Mouse (Mus musculus) erythroblast, adult 5-6 weeks (primary cell): ENCODE data around the gene Oxtr. TPM values are rescaled to one million over a fixed set of nuclear protein-coding genes. Genes with fewer than 3 reads are reported as not detected.

Experiments used
- ATAC-seq: replicated peaks from 2 replicates; pipeline ENCODE4 v1.8.0; 2016; ENCODE audit warnings: moderate number of reproducible peaks, mild to moderate bottlenecking, moderate TSS enrichment, inconsistent platforms; ENCODE audit not compliant: poor library complexity, low FRiP score, severe bottlenecking
- total RNA-seq, 2 experiments: library from RNA; stranded (forward) in 1 of 2; stranded (reverse) in 1 of 2; fragments of 150-400 nt in 1 of 2; fragments of 200-764, 138-1000 nt in 1 of 2; gene quantifications; 2 replicates each; pipeline versions ENCODE4 v1.2.3 to v1.2.4; 2015 to 2017; ENCODE audit warnings: low replicate concordance in 2 of 2

The Oxtr gene
- total RNA-seq (2015; ENCODE audit: low replicate concordance) = not detected in 2 replicates
- 0.14 TPM in 1 of 2 replicates, not detected in the other for total RNA-seq (2017; ENCODE audit: low replicate concordance)

DNA sequence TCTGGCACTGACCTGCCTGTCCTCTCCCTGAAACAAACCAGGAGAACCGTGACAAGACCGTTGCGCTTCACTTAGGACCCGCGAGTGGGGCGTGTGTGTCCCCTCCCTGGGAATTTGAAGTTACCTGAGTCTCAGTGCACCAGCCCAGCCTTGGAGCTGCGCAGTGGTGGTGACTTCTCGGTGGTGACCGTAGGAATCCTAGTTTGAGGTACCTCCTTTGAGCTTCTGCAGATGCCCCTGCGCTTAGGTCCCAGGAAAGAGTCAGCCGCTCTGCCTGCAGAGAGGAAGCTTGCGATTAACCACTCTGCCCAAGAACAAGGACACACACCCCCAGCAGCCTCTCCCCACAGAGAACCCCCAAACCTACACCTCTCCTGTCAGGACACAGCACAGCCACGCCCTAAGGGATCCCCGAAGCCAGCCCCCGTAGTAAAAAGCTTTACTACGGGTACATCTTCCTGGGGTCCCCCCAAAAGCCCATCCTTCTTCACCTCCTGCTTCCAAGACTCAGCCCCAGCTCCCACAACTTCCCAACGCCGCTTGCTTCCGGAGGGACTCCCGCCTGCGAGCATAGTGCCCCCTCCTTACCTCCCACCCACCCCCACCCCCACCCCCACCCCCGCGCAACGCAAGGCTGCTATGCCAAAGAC is at the start of gene Oxtr:
Gene Oxtr (minus strand): TSS at position 34 of the 650 bp plus-strand sequence.
- no peak for ATAC-seq

DNA sequence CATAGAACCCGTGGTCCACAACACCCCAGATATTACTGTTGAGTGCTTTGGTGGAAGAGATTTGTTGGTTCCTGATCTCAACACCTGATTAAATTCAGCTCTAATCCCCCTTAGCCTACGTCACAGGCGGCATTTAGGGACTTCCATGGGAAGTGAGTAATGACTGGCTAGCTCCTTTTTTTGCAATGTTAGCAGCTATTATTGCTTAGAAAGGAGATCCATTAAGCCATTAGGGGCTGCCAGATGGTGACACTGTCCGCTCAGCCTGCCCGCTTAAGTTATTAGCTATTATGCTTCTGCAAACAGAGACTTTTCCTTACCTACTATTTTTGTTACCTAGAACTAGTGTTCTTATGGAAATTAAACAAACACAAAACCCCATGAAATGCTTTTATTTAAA is 35.7 kb upstream of the Oxtr start:
- ATAC-seq = no peak

GRCm38 (mm10) chr6:112524459-112524858 is 34.7 kb upstream of the Oxtr start:
- ATAC-seq = no peak

DNA sequence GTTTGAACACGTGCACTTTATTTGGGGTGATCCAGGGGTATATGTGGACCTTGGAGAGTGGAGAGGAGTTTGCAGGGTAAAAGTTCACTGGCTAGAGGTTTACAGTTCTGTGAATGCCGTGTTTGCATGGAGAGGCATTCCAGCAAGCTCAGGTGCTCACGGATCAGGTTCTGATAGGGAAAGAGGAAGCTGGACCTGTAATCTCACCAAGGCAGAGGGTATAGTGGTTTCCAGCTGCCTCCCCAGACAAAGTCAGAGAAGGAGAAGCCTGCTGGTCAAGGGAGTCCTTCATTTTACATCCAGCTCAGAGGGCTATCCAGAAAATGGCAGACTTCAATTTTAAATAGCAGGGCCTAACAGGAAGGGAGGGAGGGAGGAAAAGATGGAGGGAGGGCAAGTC is 28.2 kb upstream of the Oxtr start:
- ATAC-seq = no peak

- ATAC-seq = no peak
Observed at GRCm38 (mm10) chr6:112517572-112517971, 27.8 kb upstream of the Oxtr start.

DNA sequence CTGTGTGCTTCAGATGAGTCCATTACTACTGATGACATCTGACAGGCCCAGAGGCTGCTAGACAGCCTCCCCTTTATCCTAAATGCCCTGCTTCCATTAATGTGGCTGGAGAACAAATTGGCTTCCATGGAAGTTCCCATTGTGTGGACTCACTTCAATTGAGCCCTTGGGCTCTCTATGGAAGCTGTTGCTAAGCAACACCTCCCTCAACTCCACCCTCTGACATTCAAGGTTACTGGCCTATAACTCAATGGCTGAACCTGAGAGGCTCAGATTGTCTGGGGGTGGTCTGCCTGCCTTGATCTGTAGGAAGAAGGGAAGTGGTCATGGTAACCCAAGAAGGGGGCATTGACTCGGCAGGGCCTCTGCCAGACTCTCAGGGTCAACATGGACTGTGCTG is 26.8 kb upstream of the Oxtr start:
- no peak for ATAC-seq

DNA sequence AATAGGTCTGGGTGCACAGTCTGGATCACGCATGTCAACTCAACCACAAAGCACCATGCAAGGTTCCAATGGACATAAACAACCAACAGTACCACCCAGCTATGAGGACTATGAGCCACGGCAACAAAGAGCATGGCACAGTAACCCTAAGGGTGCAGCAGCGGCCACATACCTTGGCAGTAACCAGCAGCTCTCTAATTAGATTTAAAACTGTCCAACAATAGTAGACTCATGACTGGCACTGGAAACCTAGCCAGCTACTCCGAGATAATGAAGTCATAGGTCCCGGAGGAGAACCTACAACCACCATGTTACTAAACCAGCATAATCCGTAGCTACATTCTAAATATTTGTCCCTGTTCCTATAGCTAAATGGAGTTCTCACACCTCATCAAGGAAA is 24.8 kb upstream of the Oxtr start:
- no peak for ATAC-seq

- no peak for ATAC-seq
Observed at GRCm38 (mm10) chr6:112510346-112510745, 20.6 kb upstream of the Oxtr start.

DNA sequence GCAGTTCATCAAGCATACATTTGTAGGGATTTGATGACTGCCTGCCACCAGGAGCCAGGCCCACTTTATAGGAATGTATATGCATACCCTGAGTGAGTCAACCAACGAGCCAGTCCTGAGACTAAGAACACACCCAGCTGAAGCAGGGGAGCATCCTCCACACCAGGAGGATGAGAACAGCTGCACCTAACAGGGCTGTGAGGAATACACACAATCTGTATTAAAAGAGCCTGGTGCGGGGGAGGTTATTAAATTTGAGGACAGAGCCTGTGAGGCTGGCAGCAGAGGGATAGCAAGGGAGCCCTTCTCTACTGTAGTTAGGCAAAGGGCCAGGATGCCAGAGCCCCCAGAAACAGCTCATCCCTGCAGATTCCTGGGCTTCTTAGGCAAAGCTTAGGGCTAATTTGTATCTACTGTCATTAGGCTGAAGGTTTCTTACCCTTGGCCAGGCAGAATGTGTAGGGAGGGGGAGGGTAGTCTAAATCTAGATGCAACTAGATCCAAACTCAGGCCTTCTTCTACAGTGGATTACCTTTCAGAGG is 19.9 kb upstream of the Oxtr start:
- no peak for ATAC-seq

GRCm38 (mm10) chr6:112507617-112508016 is 17.9 kb upstream of the Oxtr start:
- ATAC-seq = no peak

- no peak for ATAC-seq
Observed at GRCm38 (mm10) chr6:112501156-112501555, 11.4 kb upstream of the Oxtr start.

DNA sequence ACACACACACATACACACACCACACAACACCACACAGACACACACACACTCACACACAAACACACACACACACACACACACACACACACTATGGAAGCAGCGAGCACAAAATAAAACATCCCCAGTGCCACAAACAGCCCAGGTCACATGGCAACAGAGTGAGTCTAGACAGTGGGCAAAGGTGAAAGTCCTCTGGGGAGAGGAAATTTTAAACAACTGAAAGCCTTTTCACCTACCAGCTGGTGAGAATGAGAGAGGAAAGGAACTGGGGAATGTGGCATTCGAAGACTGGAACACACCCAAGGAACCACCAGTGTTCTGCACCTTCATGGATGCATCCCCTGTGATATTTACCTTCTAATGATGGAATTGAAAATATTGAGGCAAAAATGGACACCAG is 9.7 kb upstream of the Oxtr start:
- ATAC-seq = no peak

GRCm38 (mm10) chr6:112498716-112499115 is 9.0 kb upstream of the Oxtr start:
- ATAC-seq = no peak

DNA sequence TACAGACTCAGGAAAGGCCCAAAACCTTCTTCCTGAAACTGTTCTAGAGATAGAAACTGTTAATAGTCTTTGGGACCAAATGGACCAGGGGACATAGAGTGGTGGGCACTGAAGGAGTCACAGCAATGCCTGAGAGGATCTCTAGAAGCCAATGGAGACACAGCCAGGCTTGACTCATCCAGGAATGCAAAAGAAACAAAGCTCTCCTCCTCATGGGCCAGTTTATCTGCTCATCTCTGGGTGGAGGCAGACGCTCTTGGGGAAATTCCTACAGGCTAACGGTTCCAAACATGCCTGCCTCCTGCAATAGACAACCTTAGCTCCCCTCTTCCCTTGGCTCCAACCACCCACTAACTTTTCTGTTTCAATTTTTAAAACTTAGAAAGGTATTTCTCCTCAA is 7.7 kb upstream of the Oxtr start:
- ATAC-seq = no peak

GRCm38 (mm10) chr6:112496291-112497060 is 6.7 kb upstream of the Oxtr start:
- ATAC-seq = no peak

- ATAC-seq = no peak
Observed at GRCm38 (mm10) chr6:112495219-112495618, 5.5 kb upstream of the Oxtr start.

- ATAC-seq = no peak
Observed at GRCm38 (mm10) chr6:112494620-112495081, 4.9 kb upstream of the Oxtr start.

GRCm38 (mm10) chr6:112493371-112493770 is 3.6 kb upstream of the Oxtr start:
- no peak for ATAC-seq

GRCm38 (mm10) chr6:112492656-112493055 is 2.9 kb upstream of the Oxtr start:
- ATAC-seq = no peak

DNA sequence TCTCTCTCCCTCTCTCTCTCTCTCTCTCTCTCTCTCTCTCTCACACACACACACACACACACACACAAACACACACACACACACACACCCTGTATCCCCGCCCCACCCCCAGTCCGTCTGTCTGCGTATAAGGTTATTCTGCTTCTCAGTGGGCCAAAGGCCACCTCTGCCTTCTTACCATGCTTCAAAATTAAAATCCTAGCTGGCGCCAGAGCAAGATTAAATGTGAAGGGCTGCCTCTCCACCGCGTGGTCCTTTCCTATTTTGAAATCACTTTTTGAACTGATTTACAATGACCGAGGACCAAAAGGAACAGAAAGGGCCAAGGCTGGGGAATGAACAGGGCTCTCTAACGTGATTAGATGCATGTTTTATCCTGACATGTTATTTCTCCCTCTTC is 1.8 kb upstream of the Oxtr start:
- ATAC-seq = no peak
